Mouse (Mus musculus) heart, postnatal 0 days (tissue): ENCODE measurements around the gene Col4a1.

Experiments
- CTCF ChIP-seq: IDR thresholded peaks from 2 replicates; pipeline ENCODE4 v1.5.1; 2016; ENCODE audit warnings: antibody characterized with exemption, control low read depth, low read depth
- EP300 ChIP-seq: IDR thresholded peaks from 2 replicates; pipeline ENCODE4 v1.6.1; 2016; ENCODE audit warnings: antibody characterized with exemption, low read depth

DNA sequence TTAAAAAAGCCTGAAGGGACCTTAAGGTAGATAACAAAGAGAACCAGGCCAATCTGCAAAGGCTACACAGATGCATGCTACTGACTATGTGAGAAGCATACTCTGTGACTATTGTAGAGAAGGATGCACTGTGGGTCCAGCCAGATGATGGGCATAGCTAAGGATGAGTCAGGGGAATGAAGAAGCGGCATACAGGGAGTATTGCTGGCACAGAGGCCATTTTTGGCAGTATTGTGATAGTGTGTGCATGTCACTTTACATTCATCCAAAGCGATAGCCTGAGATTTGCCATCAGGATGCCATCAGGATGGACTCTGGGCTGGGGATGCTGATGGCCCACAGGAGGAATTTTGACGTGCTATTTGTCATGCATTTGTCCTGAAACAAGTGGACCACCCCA lies 25.5 kb downstream of the Col4a1 start:
- no peak for TF ChIP-seq EP300
- TF ChIP-seq CTCF: no peak
